13 mouse cellular contexts compared by ENCODE assay signal in the genomic region with DNA sequence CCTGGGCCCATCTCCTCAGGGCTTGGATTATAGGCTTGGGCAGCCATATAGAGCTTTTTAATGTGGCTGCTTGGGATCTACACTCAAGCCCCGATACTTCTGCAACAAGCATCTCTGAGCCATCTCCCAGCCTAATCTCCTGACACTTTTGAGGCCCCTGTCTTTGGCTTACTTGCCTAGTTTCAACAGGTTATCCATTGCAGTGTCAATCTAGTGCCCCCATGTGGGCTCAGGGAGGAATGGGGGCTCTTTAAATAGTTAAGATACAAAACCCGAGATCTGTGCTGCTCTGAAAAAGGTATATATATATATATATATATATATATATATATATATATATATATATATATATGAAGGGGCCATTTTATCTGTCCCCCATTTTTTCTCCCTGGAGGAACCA.
DNase-seq lines count a peak whose midpoint lies in the region; ATAC-seq and TF ChIP-seq lines count a peak whose summit lies in the region.
"Had no signal": no experiment of that assay in that cellular context is flagged by ENCODE, and none has a peak within 500 bp of the region (broad histone marks: within the 10 kb centered on the region; RNA-seq: fewer than 3 reads in every experiment).

No protein-coding gene starts in this region.

- H3K9me3 ChIP-seq in kidney, postnatal 0 days (replicated peaks; ENCODE audit: low read length), result no peaks in the 10 kb centered on the region
- H3K9me3 ChIP-seq in kidney, embryonic 16.5 days (ENCODE audit: low read length), result no peaks in the 10 kb centered on the region
- no peaks in the 10 kb centered on the region for H3K9me3 ChIP-seq in MEL (replicated peaks; ENCODE audit: insufficient read depth, low read length)
- no peaks in the 10 kb centered on the region for H3K9me3 ChIP-seq in liver, embryonic 12.5 days (replicated peaks)
- H3K9me3 ChIP-seq: G1E; limb, embryonic 10.5 days had no signal

- no peaks in the 10 kb centered on the region for H3K27me3 ChIP-seq in kidney, postnatal 0 days (ENCODE audit: insufficient read depth, low read length)
- H3K27me3 ChIP-seq in kidney, embryonic 16.5 days (ENCODE audit: insufficient read depth, low read length), result no peaks in the 10 kb centered on the region
- H3K27me3 ChIP-seq in MEL (ENCODE audit: control insufficient read depth in 1 of 2, insufficient read depth in 2 of 2, low read length in 2 of 2), result no peaks in the 10 kb centered on the region
- H3K27me3 ChIP-seq in liver, embryonic 12.5 days (replicated peaks), result no peaks in the 10 kb centered on the region

- H3K79me2 ChIP-seq in MEL (ENCODE audit: control insufficient read depth, insufficient read depth, low read length, poor library complexity), result no peaks in the 10 kb centered on the region

- H3K4me2 ChIP-seq in kidney, postnatal 0 days (ENCODE audit: low read length), result no peak overlapping the region
- no peak overlapping the region for H3K4me2 ChIP-seq in kidney, embryonic 16.5 days (replicated peaks; ENCODE audit: low read depth, low read length)
- H3K4me2 ChIP-seq in liver, embryonic 12.5 days, result no peak overlapping the region

- TF ChIP-seq EP300 in MEL (IDR thresholded peaks at IDR 0.05; ENCODE audit: low read depth in 1 of 2, low read length in 2 of 2), result no peak

- no peak overlapping the region for H3K9ac ChIP-seq in kidney, postnatal 0 days (ENCODE audit: low read depth, low read length)
- no peak overlapping the region for H3K9ac ChIP-seq in kidney, embryonic 16.5 days (replicated peaks; ENCODE audit: low read length)
- H3K9ac ChIP-seq in MEL (ENCODE audit: control insufficient read depth, low read depth, low read length, poor library complexity, severe bottlenecking), result no peak overlapping the region
- H3K9ac ChIP-seq in liver, embryonic 12.5 days, result no peak overlapping the region

- TF ChIP-seq POLR2A in MEL (IDR thresholded peaks at IDR 0.05; ENCODE audit: control insufficient read depth in 1 of 2, insufficient read depth in 1 of 2, low read depth in 1 of 2, low read length in 2 of 2, poor library complexity in 1 of 2), result no peak

- no peaks in the 10 kb centered on the region for H3K36me3 ChIP-seq in kidney, postnatal 0 days (ENCODE audit: insufficient read depth, low read length)
- no peaks in the 10 kb centered on the region for H3K36me3 ChIP-seq in kidney, embryonic 16.5 days (ENCODE audit: insufficient read depth, low read length)
- no peaks in the 10 kb centered on the region for H3K36me3 ChIP-seq in MEL (ENCODE audit: control insufficient read depth in 1 of 2, insufficient read depth in 2 of 2, low read length in 2 of 2)
- H3K36me3 ChIP-seq in liver, embryonic 12.5 days, result no peaks in the 10 kb centered on the region
- H3K36me3 ChIP-seq: G1E; limb, embryonic 10.5 days had no signal

- no peak overlapping the region for H3K4me3 ChIP-seq in kidney, postnatal 0 days (replicated peaks; ENCODE audit: low read depth, low read length)
- H3K4me3 ChIP-seq in kidney, embryonic 16.5 days (ENCODE audit: low read length), result no peak overlapping the region
- no peak overlapping the region for H3K4me3 ChIP-seq in MEL (ENCODE audit: control insufficient read depth in 1 of 2, insufficient read depth in 1 of 2, low read depth in 2 of 2, low read length in 2 of 2)
- no peak overlapping the region for H3K4me3 ChIP-seq in liver, embryonic 12.5 days
- H3K4me3 ChIP-seq: limb, embryonic 10.5 days had no signal

- TF ChIP-seq CTCF in kidney, postnatal 0 days (IDR thresholded peaks at IDR 0.05; ENCODE audit: low read depth), result peak; percentile 54; the same call in 1 of the 2 replicates
- peak in 1 of 3 experiments; percentile 12; a peak in 1 of 6 replicates for TF ChIP-seq CTCF in MEL (IDR thresholded peaks at IDR 0.05 in 2 of 3, conservative IDR thresholded peaks at IDR 0.05 in 1 of 3; ENCODE audit: control insufficient read depth in 1 of 3, insufficient read depth in 1 of 3, low read depth in 2 of 3, low read length in 3 of 3, poor library complexity in 1 of 3, severe bottlenecking in 1 of 3)

- peak; percentile 16 for TF ChIP-seq RAD21 in MEL (IDR thresholded peaks at IDR 0.05; ENCODE audit: low read depth, low read length)

- peak; percentile 57 for DNase-seq in kidney, postnatal 0 days (ENCODE audit: low spot score)
- peak; percentile 20 to 31 for DNase-seq in B cell, adult 2 months
- DNase-seq in MEL (ENCODE audit: low read depth, low spot score), result peak; percentile 3
- DNase-seq: cerebellum, postnatal 14 days; heart, postnatal 4 days; kidney, adult 18-20 months; layer of hippocampus, adult 9-11 months had no signal

- ATAC-seq in kidney, postnatal 0 days (replicated peaks; ENCODE audit: low FRiP score, low read depth), result no peak
- no peak for ATAC-seq in kidney, embryonic 16.5 days (ENCODE audit: low FRiP score, low TSS enrichment)
- ATAC-seq in granulocyte monocyte progenitor cell, adult 5-6 weeks (replicated peaks; ENCODE audit: poor library complexity, severe bottlenecking), result peak; percentile 61; the same call in 1 of the 2 replicates
- no peak for ATAC-seq in erythroid progenitor cell, adult 5-6 weeks (replicated peaks; ENCODE audit: low FRiP score, poor library complexity, severe bottlenecking)
- ATAC-seq in liver, embryonic 12.5 days, result no peak

- no peaks in the 10 kb centered on the region for H3K4me1 ChIP-seq in kidney, postnatal 0 days (replicated peaks; ENCODE audit: insufficient read depth, low read length)
- no peaks in the 10 kb centered on the region for H3K4me1 ChIP-seq in kidney, embryonic 16.5 days (ENCODE audit: insufficient read depth, low read length)
- H3K4me1 ChIP-seq in MEL (ENCODE audit: control insufficient read depth in 1 of 2, insufficient read depth in 2 of 2, low read length in 2 of 2), result no peaks in the 10 kb centered on the region
- H3K4me1 ChIP-seq in liver, embryonic 12.5 days, result no peaks in the 10 kb centered on the region

- H3K27ac ChIP-seq in kidney, postnatal 0 days, result no peak overlapping the region
- no peak overlapping the region for H3K27ac ChIP-seq in kidney, embryonic 16.5 days (ENCODE audit: low read length)
- no peak overlapping the region for H3K27ac ChIP-seq in MEL (ENCODE audit: control insufficient read depth, low read depth, low read length)
- no peak overlapping the region for H3K27ac ChIP-seq in liver, embryonic 12.5 days
- H3K27ac ChIP-seq: limb, embryonic 10.5 days had no signal

- WGBS in kidney, postnatal 0 days, result 29% methylated on average over 2 of the region's 2 CpGs
- WGBS in kidney, embryonic 16.5 days, result 28% methylated on average over 2 of the region's 2 CpGs
- 32% methylated on average over 2 of the region's 2 CpGs for WGBS in liver, embryonic 12.5 days (ENCODE audit: insufficient replicate concordance)

TF ChIP-seq in MEL, 35 proteins besides CTCF, POLR2A, EP300 and RAD21:
- TF ChIP-seq BHLHE40 (IDR thresholded peaks at IDR 0.05; ENCODE audit: borderline replicate concordance, low read depth, low read length) (no peak), SMC3 (IDR thresholded peaks at IDR 0.05; ENCODE audit: low read depth, low read length) (peak; percentile 38)

Comparison
In these comparisons a context has a peak if more than half of its experiments do, and no peak if none do; other contexts are left out.
1. DNase-seq: peak in every context shown above with its lines; median percentile 57 in kidney, postnatal 0 days; 26 in B cell, adult 2 months; 3 in MEL.